Mouse (Mus musculus) left cerebral cortex, postnatal 36 days (tissue): ENCODE results near the gene Tpte. TPM values are rescaled to one million over a fixed set of nuclear protein-coding genes. Genes with fewer than 3 reads are reported as not detected.

ENCODE experiments used
- DNase-seq, 2 experiments: peaks; one replicate each; pipeline ENCODE4 v3.0.0; 2021 to 2022; ENCODE audit warnings: low spot score in 2 of 2, mixed read lengths in 1 of 2
- intact Hi-C: fragments of 180-260 bp; cut with DNase I; formaldehyde crosslinking; loops from one replicate; pipeline ENCODE4 v1.15.1; 2025
- total RNA-seq, 2 experiments: library from RNA; stranded (reverse); gene quantifications; 2 replicates each; pipeline ENCODE4 v1.2.3; 2021

Tpte gene
- total RNA-seq, 2 experiments from 2014 or later: not detected

- DNase-seq: no peak
- intact Hi-C loops: loop anchor here (2.0 to 5.0 kb wide), 2 partner anchors 219 to 420 kb away; partner anchors contain the start of gene Vps36
Measured at GRCm38 (mm10) chr8:22411971-22412370, 128.7 kb downstream of the Tpte start.

Other genes starting within 250 kb of the Tpte start
- 1 to 10 TPM; 1.7 to 1.9 TPM for gene Atp7b, start 223.1 kb upstream of the Tpte start, total RNA-seq
- 10 to 100 TPM; 30.7 to 35.7 TPM for gene Alg11, start 222.7 kb upstream of the Tpte start, total RNA-seq
- gene Nek5, start 158.4 kb upstream of the Tpte start, total RNA-seq: not detected
- gene Nek3, start 117.0 kb upstream of the Tpte start, total RNA-seq: 1 to 10 TPM; 1.7 to 2.2 TPM
- gene Ckap2, start 97.6 kb upstream of the Tpte start, total RNA-seq: under 1 TPM; 0.62 to 0.86 TPM
- 10 to 100 TPM; 24.9 to 28.1 TPM for gene Vps36, start 90.6 kb upstream of the Tpte start, total RNA-seq
- gene Thsd1, start 56.1 kb upstream of the Tpte start, total RNA-seq: 1 to 10 TPM; 3.4 to 3.9 TPM
- 10 to 100 TPM; 11.7 to 12.7 TPM for gene Slc25a15, start 115.2 kb downstream of the Tpte start, total RNA-seq
- 10 to 100 TPM; 22.4 to 22.8 TPM for gene Mrps31, start 127.9 kb downstream of the Tpte start, total RNA-seq